Mouse (Mus musculus): ENCODE measurements around the gene Hs6st2.

DNA sequence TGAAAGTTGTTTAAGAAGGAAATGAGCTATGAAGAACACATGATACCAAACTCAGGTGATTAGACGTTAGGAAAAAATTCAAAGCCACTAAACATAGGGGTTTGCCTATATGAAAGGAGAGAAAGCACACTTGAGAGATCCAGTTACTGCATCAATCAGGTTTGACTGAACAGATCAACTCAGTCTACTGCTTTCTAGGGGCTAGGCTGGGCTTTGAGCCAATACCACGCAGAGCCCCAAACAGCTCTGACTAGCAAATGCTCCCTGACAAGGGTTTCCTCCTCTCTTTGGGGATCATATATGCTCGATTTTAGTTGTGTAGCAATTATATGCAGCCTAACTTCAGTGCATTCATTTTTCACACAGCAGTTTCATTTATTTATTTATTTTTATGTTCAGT is 96.2 kb downstream of the Hs6st2 start:
- TF ChIP-seq CTCF (IDR thresholded peaks at IDR 0.05; ENCODE audit: control insufficient read depth, insufficient read depth, insufficient replicate concordance, low read depth, low read length) (no peak), POLR2A (IDR thresholded peaks at IDR 0.05; ENCODE audit: control insufficient read depth, low read depth, low read length) (no peak)

Data from testis, adult 2 months (tissue).